Mouse (Mus musculus) G1E (cell line): ENCODE measurements around the gene Rin3.

Experiments
- CTCF ChIP-seq: IDR thresholded peaks from 2 replicates; pipeline ENCODE4 v1.5.1; 2012; ENCODE audit warnings: low read depth, low read length, inconsistent platforms, mixed read lengths
- GATA1 ChIP-seq: IDR thresholded peaks from 2 replicates; pipeline ENCODE4 v1.6.1; 2012; ENCODE audit warnings: borderline replicate concordance, low read length, inconsistent platforms, mixed read lengths
- GATA2 ChIP-seq: IDR thresholded peaks from 2 replicates; pipeline ENCODE4 v1.6.1; 2012; ENCODE audit warnings: low read depth, low read length, inconsistent platforms, borderline replicate concordance
- POLR2AphosphoS5 ChIP-seq: IDR thresholded peaks from 2 replicates; pipeline ENCODE4 v1.6.1; 2012; ENCODE audit warnings: low read depth, low read length, inconsistent platforms; ENCODE audit not compliant: insufficient replicate concordance
- TAL1 ChIP-seq: conservative IDR thresholded peaks from 2 replicates; pipeline ENCODE4 v1.6.1; 2012; ENCODE audit warnings: low read depth, low read length, inconsistent platforms, mixed read lengths

- no peak for TF ChIP-seq CTCF
- no peak for TF ChIP-seq GATA1
- TF ChIP-seq POLR2AphosphoS5 = no peak
- TF ChIP-seq TAL1 = no peak
- TF ChIP-seq GATA2 = no peak
Observed at GRCm38 (mm10) chr12:102275833-102276443, 6.9 kb upstream of the Rin3 start.
